Mouse (Mus musculus): ENCODE measurements around the gene Olfr342.

The Olfr342 gene

DNA sequence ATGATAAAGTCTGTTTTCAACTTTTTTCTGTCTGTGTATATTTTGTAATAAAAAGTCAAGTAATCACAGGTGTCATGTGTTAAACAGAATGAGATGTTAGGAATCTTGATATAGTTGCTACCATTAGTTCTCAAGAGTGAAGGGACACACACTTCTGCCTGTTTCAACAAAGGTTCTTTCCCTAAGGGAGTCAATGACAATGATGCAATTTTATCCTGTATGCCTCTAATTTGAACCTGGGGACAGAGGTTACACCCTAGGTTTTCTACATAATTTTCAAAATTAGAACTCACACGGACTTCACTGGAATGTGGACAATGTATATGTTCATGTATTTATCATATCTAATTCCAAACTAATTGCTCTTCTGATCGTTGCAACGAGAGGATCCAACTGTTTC lies at the start of gene Olfr342:
Gene Olfr342 (plus strand): TSS at position 301 of the 400 bp plus-strand sequence.
- DNase-seq (ENCODE audit: low read depth, low spot score): no peak

DNA sequence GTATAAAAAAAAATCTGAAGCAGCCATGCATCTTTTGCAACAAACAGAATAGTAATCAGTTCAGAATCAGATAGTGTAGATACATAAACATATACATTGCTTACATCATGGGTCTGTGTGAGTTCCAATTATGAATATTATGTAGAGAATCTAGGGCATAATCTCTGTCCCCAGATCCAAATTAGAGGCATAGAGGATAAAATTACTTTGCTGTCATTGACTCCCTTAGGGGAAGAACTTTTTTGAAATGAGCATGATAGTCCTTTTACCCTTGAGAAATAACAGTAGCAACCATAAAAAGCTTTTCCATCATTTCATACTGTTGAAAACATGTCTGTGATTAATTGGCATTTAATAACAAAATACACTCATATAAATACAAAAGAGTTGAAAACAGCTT lies 42.4 kb upstream of the Olfr342 start, which contains the start of gene Olfr341:
Gene Olfr341 (minus strand): TSS at position 101 of the 400 bp plus-strand sequence.
- no peak for DNase-seq (ENCODE audit: low read depth, low spot score)

DNA sequence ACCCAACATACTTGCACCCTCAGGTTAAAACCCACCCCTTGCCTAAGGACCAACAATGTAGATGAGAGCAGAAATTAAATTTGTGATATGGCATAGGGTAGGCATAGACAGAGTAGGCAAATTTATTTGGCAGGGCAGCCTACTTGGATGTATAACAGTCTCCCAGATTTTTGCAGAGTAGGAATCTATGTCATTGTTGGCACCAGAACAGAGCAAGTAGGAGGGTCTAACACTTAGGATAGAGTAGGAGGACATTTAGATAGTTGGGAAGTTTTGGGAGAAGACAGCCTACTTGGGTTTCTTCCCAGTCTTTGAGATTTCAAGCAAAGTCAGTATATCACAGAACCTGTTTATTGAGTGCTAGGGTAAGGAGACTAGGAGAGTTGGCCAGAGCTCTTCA lies 40.4 kb downstream of the Olfr342 start:
- no peak for DNase-seq (ENCODE audit: low read depth, low spot score)

DNA sequence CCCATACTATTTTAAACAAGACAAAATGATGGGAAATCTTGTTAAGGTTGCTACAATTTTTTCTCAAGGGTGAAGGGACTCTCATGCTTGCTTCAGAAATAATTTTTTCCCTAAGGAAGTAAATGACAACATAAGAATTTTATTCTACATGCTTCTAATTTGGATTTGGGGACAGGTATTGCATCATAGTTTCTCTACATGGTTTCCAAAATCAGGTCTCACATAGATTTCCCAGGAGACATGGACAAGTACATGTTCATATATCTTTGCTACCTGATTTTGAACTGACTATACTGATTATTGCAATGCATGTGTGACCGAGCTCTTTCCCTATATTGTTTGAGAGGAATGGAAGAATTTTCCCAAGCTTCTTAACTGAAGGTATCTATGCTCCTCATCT lies 41.6 kb downstream of the Olfr342 start, which contains the start of gene Olfr344:
Gene Olfr344 (plus strand): TSS at position 301 of the 400 bp plus-strand sequence.
- DNase-seq (ENCODE audit: low read depth, low spot score): no peak

DNA sequence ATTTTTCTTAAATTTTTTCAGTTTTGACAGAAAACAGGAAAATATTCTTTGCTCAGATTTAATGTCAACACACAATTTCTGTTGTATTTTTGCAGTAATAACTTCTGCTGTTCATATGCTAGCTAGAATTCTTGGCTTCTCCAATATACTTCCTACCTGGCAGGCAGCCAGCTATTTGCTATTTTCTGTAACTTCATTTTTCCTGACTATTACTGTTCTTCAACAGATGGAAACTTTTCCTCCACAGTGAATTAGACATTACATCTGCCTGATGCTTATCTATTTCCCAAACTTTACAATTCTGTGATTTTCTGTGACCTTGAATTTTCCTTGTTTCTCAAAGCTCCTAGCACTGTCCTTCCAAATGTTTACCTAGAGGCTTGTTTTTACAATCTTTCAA lies 42.2 kb downstream of the Olfr342 start:
- DNase-seq (ENCODE audit: low read depth, low spot score): no peak

DNA sequence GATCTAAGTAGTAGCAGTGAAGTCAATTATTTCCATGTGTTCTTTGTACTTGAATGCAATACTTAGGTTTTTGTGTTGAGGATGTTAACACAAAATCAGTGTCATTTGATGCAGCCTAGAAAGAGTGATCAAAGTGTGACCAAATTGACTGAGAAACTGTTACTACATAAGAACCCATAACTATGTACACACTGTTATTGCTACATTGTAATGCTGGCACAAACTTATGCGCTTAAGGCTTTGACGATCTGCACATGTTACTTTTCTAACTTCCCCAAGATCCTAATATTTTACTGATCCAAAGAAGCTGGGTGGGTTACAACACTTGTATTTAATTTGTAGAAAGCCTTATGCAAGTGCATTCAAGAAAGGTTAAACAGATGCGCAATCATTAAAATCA lies 43.0 kb downstream of the Olfr342 start:
- DNase-seq (ENCODE audit: low read depth, low spot score): no peak
